Mouse (Mus musculus) left cerebral cortex, postnatal 25 days (tissue): ENCODE measurements around the gene Nsg1. TPM values are rescaled to one million over a fixed set of nuclear protein-coding genes. Genes with fewer than 3 reads are reported as not detected.

Experiments used
- DNase-seq, 2 experiments: peaks; one replicate each; pipeline ENCODE4 v3.0.0; 2022; ENCODE audit warnings: low spot score in 2 of 2, mixed read lengths in 1 of 2
- intact Hi-C: fragments of 180-260 bp; cut with DNase I; formaldehyde crosslinking; loops from one replicate; pipeline ENCODE4 v1.15.1; 2025
- total RNA-seq, 2 experiments: library from RNA; stranded (reverse); gene quantifications; 2 replicates each; pipeline ENCODE4 v1.2.3; 2021

The Nsg1 gene
- total RNA-seq, 2 experiments from 2014 or later: 449 to 509 TPM

GRCm38 (mm10) chr5:38152201-38153108, 7.3 kb downstream of the Nsg1 start:
- no peak for DNase-seq
- intact Hi-C loops: no loop called here

DNA sequence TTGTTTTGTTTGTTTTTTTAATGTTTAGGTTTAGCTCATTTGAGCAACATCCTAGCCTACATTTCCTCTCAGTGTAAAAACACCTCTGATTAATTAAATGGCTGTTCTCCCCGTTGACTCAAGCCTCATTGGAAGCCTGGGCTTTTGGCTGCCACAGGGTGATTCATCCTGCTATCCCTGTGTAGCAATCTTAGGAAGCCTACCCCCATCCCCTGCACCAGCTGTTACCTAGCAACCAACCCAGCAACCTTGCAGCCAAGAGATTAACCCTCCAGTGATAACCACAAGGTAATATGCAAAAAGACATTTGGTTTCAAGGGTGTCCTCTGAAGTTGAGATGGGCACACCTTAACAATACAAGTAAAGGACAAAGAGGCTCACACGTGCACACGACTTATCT, 8.4 kb downstream of the Nsg1 start:
- peak; percentile 69 to 89 for DNase-seq
- intact Hi-C loops: no loop called here

- intact Hi-C loops: no loop called here
- no peak for DNase-seq
Observed at GRCm38 (mm10) chr5:38146524-38146923, 13.2 kb downstream of the Nsg1 start.

- no peak for DNase-seq
- intact Hi-C loops: no loop called here
Observed at GRCm38 (mm10) chr5:38140893-38141292, 18.8 kb downstream of the Nsg1 start.

DNA sequence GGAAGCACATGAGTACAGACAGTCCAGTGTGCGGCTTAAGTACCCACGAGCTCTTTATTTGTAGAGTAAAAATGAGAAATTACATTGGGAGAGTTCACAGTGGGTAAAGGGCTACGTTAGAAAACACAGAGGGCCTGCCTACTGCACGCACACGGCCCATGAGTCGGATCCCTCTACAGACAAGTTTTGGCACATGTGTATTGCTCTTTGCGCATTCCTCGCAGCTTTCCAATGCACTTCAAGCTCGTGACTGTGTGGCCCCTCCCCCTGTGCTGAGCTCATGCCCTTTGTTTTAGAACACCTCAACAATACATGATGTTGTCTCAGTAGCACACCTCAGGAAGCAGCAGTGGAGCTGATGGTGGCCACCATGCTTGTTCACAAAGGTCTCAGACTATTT, 22.5 kb downstream of the Nsg1 start:
- intact Hi-C loops: no loop called here
- DNase-seq: no peak

GRCm38 (mm10) chr5:38136247-38136646, 23.5 kb downstream of the Nsg1 start:
- no peak for DNase-seq
- intact Hi-C loops: no loop called here

DNA sequence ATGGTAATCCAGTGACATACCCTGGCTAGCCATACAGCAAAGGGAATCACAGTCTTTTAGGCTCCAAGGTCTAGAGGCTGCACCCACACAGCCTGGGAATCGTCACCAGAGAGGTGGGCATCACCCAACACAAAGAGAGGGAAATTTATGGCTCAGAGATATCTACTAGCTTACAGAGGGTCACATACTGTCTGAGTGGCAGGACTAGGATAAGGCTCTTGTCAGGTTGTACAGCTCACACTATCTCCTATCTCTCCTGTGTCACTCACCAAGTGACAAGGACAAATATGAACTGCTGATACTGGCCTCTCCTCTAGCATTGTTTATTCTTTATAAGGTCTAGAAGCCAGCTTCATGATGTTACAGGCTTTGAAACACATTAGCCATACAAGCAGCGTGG, 30.4 kb downstream of the Nsg1 start:
- intact Hi-C loops: no loop called here
- no peak for DNase-seq

GRCm38 (mm10) chr5:38126519-38127306, 33.0 kb downstream of the Nsg1 start:
- DNase-seq: no peak
- intact Hi-C loops: no loop called here

- intact Hi-C loops: no loop called here
- no peak for DNase-seq
Observed at GRCm38 (mm10) chr5:38121699-38122098, 38.0 kb downstream of the Nsg1 start.

DNA sequence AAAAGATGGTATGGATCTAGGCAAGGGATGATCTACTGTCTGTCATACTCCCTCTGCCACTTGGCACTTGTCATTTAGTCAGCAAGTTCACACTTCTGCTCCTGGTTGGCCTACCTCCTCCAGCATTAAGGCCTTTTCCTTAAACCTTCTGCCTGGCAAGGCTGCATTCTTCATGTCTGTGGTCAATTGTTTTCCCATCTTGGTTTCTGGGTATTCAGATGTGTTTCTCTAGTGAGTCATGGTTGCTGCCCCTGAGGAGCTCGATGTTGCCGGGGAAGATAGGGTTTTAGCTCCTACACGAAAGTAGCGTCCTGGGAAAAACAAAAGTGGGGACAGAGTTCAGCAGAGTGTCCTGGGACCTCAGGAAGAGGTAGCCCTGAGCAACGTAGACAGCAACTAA, 40.4 kb downstream of the Nsg1 start:
- no peak for DNase-seq
- intact Hi-C loops: no loop called here

GRCm38 (mm10) chr5:38117056-38117455, 42.7 kb downstream of the Nsg1 start:
- intact Hi-C loops: loop anchor here (2.0 kb wide), 1 partner anchor 42 kb away; the partner anchor contains the start of gene Nsg1
- DNase-seq: peak; percentile 71 to 93

- no peak for DNase-seq
- intact Hi-C loops: no loop called here
Observed at GRCm38 (mm10) chr5:38114526-38114925, 45.2 kb downstream of the Nsg1 start.

DNA sequence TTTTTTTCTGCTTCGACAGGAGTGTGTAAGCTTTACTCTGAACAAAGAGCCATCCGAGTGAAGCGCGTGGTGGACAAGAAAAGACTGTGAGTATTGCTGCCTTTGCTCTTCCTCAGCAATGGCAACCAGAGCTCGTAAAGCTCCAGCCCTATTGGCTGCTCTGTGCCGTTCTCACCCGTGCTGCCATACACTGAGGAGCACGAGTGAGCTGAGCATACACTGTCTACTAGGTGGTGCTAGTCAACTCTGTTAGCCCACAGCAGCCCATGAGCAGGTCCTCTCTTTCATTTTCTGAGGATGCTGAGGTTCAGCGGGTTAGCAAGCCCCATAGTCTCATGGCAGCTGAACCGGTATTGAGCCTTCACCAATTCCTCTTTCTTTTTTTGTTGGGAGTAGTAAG, 52.9 kb downstream of the Nsg1 start:
- DNase-seq: no peak
- intact Hi-C loops: no loop called here

- intact Hi-C loops: no loop called here
Observed at GRCm38 (mm10) chr5:38106080-38106697, 53.5 kb downstream of the Nsg1 start.

DNA sequence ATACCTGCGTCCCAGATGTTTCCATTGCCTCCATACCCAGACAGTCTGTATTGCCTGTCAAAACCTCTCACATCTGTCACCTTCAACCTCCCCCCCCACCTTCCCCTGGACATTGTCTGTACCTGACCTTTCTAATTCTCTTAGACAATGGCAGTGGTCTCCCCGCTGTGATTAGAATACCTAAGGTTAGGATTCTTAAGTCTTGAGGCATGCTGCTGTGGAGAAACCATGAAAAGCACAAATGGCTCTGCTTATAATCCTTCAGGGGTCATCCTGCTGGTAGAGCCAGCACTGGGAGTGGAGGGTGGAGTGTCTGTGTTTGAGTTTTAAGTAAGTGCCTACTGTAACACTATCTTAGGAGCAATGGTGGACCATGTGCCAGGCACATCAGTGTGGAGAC, 56.8 kb downstream of the Nsg1 start:
- DNase-seq: no peak
- intact Hi-C loops: no loop called here

More at GRCm38 (mm10) chr5:38106080-38106697, 53.5 kb downstream of the Nsg1 start:
- DNase-seq: no peak

DNA sequence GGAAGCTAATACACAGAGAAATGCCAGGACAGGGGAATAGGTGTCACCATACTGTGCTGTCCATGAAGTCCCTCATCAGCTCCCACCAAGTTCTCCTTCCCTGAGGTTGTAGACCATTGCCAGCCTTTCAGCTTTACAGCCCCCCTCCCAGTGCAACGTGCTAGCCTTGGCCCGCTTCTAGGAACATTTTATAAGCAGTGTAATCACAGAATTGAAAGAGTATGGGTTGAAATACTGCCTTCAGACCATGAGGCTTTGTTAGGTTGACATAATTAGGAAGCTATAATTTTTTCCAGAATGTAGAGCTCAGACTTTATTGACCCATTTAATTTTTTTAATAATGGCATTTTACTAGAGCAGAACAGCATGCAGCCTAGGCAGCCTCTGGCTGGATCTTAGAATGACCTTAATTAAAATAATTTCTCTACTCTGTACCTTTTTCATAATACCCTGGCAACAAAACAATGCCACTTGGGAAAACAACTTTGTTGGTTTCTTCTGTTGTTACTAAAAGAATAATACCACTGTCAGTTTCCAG, 60.5 kb downstream of the Nsg1 start:
- DNase-seq: no peak
- intact Hi-C loops: loop anchor here (10.0 kb wide), 1 partner anchor 804 kb away; no protein-coding TSS in a partner anchor

- DNase-seq: peak in 1 of 2 experiments; percentile 41
- intact Hi-C loops: loop anchor here (1.0 to 10.0 kb wide), 2 partner anchors 100 to 803 kb away; no protein-coding TSS in a partner anchor
Observed at GRCm38 (mm10) chr5:38097501-38098093, 62.1 kb downstream of the Nsg1 start.

DNA sequence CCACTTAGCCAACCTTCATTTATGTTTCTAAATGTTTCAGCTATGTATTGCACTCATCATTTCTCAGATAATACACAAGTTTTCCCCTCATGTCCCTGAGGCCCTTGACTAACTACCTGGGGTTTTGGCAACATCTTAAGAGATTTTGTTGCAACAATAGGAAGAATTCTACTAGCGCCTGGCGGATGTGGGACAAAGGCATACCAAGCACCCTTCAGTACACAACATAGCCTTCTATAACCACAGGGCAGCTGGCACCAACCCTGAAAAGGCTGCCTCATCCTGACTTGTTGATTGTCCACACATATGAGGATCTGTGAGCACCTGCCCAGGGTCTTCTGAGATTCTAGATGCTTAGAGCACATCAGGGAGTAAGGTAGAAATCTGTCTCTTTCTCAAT, 65.4 kb downstream of the Nsg1 start:
- DNase-seq: no peak
- intact Hi-C loops: loop anchor here (5.0 to 10.0 kb wide), 2 partner anchors 327 to 800 kb away; no protein-coding TSS in a partner anchor

GRCm38 (mm10) chr5:38091966-38092304, 67.8 kb downstream of the Nsg1 start:
- intact Hi-C loops: loop anchor here (5.0 to 10.0 kb wide), 2 partner anchors 325 to 797 kb away; no protein-coding TSS in a partner anchor
- DNase-seq: no peak
